Mouse (Mus musculus) heart, embryonic 11.5 days (tissue): Measurements from ENCODE around the gene Abca2. TPM values are rescaled to one million over a fixed set of nuclear protein-coding genes. Genes with fewer than 3 reads are reported as not detected.

Source experiments
- ATAC-seq: fragments of 200-750 bp; cut with Nextera tagmentation; replicated peaks from 2 replicates; pipeline ENCODE4 v1.8.0; 2017; ENCODE audit warnings: moderate library complexity; ENCODE audit not compliant: insufficient number of reproducible peaks, low FRiP score, low TSS enrichment
- H3K27ac ChIP-seq: fragments of 300-500 bp; sonication (generic); 2 replicates; pipeline ENCODE4 v1.5.1; 2014; ENCODE audit warnings: mild to moderate bottlenecking, low read depth, low read length
- H3K27me3 ChIP-seq: fragments of 300-500 bp; sonication (generic); 2 replicates; pipeline ENCODE4 v1.6.1; 2014; ENCODE audit warnings: mild to moderate bottlenecking, low read length, mixed read lengths; ENCODE audit not compliant: control insufficient read depth, insufficient read depth
- H3K36me3 ChIP-seq: fragments of 300-500 bp; sonication (generic); 2 replicates; pipeline ENCODE4 v1.6.1; 2014; ENCODE audit warnings: mild to moderate bottlenecking, low read length, moderate library complexity, mixed read lengths; ENCODE audit not compliant: control insufficient read depth, insufficient read depth
- H3K4me1 ChIP-seq: fragments of 300-500 bp; sonication (generic); 2 replicates; pipeline ENCODE4 v1.6.1; 2014; ENCODE audit warnings: low read length; ENCODE audit not compliant: control insufficient read depth, insufficient read depth
- H3K4me2 ChIP-seq: fragments of 300-500 bp; sonication (generic); 2 replicates; pipeline ENCODE4 v1.6.1; 2014; ENCODE audit warnings: mild to moderate bottlenecking, moderate library complexity
- H3K4me3 ChIP-seq: fragments of 300-500 bp; sonication (generic); 2 replicates; pipeline ENCODE4 v1.5.1; 2014; ENCODE audit warnings: low read depth, low read length
- H3K9ac ChIP-seq: fragments of 300-500 bp; sonication (generic); 2 replicates; pipeline ENCODE4 v1.6.1; 2014; ENCODE audit warnings: mild to moderate bottlenecking, low read depth, low read length, moderate library complexity
- H3K9me3 ChIP-seq: fragments of 300-500 bp; sonication (generic); replicated peaks from 2 replicates; pipeline ENCODE4 v1.6.1; 2016; ENCODE audit warnings: low read length; ENCODE audit not compliant: control insufficient read depth
- WGBS: fragments of 180-500 bp; shearing (Covaris S2); extraction: QIAGEN DNeasy Blood & Tissue Kit; methylation state at CpG from one replicate; pipeline ENCODE4 v1.1.7; 2014; ENCODE audit not compliant: insufficient replicate concordance; 5-methylcytosine and 5-hydroxymethylcytosine counted together
- polyA plus RNA-seq: library from polyadenylated mRNA; unstranded; fragments of >200 nt; fragmentation: Nextera tagmentation; extraction: Ambion mirVana; gene quantifications from 2 replicates; pipeline ENCODE4 v1.2.1, GENCODE M21; 2014

The Abca2 gene
- polyA plus RNA-seq, 1 experiment from 2014 or later = 2.0 TPM

DNA sequence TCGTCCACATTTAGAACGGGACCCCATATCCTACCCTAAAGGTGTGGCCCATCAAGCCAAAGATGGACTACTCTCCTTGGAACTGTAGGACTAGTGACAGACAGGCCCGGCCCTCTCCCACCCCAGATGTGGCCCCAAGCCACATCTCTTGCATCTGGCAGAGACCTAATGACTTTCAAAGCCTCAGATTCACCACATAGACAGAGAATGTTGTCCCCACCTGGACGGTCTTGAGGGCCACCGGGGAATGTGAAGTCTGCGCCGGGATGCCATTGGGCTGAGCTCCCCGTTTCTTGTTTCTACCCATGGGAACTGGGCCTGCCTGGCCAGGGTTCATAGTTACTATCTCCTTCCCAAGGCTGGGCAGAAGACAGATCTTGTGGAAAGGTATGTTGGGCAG, 49.0 kb downstream of the Abca2 start:
- 81% methylated on average over 8 of the region's 8 CpGs for WGBS
- ATAC-seq = no peak
- no peak overlapping the region for H3K4me3 ChIP-seq
- peaks cover 5% of the 10 kb centered on the region; the same call in 1 of the 2 replicates for H3K27me3 ChIP-seq
- no peaks in the 10 kb centered on the region for H3K36me3 ChIP-seq
- no peak overlapping the region for H3K9ac ChIP-seq
- H3K27ac ChIP-seq = no peak overlapping the region
- H3K9me3 ChIP-seq = no peaks in the 10 kb centered on the region
- H3K4me1 ChIP-seq = no peaks in the 10 kb centered on the region
- H3K4me2 ChIP-seq = no peak overlapping the region

DNA sequence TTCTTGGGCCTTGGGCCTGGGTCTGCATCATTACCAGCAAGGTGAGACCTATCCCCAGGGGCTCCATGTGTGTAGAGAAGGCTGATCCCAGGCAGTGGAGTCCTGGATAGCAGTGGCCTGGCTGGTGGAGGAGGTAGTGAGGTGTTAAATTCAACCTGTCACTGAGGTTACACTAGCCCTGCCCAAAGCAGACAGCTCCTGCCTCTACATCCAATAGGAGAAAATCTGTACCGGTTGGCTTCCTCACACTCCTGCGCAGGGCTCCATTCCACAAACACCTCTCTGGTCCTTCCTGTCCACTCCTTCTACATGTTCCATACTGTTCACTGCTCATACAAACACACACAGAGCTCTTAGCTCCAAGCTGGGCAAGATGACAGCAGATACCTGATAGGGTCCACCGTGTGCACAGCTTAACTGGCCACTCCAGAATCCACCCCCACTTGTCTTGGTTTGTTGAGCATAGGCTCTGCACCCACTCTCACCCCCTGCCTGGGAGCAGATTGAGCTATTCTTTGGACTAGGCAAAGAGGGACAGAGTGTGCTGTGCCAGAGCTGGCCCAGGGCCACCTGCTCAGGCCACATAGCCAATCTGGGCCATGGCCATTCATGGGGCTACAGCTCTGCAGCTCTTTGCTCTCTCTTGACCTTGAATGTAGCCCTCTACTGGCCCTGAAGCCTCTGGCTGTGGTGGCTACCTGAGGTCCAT, 49.6 kb downstream of the Abca2 start:
- Histone ChIP-seq H3K9ac (no peak overlapping the region), H3K4me1 (no peaks in the 10 kb centered on the region), H3K36me3 (no peaks in the 10 kb centered on the region), H3K4me3 (no peak overlapping the region), H3K4me2 (no peak overlapping the region), H3K27me3 (peaks cover 5% of the 10 kb centered on the region; the same call in 1 of the 2 replicates), H3K9me3 (no peaks in the 10 kb centered on the region), H3K27ac (no peak overlapping the region)
- no peak for ATAC-seq
- WGBS = 89% methylated on average over 3 of the region's 3 CpGs

DNA sequence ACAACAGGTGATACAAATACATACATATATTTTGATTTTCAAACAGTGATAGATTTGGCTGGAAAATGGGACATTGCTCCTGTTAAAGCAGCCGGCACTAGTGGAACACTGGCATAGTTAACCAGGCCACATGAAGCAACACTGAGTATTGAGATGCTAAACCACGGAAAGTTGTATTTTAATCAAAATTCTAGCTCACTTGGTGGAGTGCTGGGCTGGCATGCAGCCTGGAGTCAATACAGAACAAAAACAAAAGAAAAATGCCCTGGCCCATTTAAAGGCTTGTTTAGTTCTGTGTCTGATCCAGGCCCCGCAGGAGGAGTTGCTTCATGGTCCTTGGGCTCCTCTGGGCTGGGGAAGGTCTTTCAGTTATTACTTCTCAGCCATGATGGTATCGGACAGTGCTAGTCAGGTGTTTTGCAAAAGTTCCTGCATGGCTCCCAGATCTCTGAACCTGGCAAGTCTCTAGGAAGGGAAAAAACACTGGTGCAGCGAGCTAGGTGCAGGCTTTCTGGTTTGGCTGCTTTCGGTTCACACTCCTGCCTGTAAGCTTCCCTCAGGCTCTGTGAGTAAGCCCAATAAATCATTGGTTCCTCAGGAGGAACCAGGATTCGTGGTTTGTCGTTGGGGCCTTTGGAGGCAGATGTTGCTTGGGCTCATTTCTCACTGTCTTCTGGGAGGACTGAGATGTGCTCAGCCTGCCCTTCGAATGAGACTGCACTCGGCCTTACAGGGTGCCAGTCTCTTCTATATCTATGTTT, 51.2 kb downstream of the Abca2 start:
- Histone ChIP-seq H3K4me3 (no peak overlapping the region), H3K27me3 (peaks cover 7% of the 10 kb centered on the region; the same call in 1 of the 2 replicates), H3K9me3 (no peaks in the 10 kb centered on the region), H3K36me3 (no peaks in the 10 kb centered on the region), H3K4me1 (no peaks in the 10 kb centered on the region), H3K27ac (no peak overlapping the region), H3K4me2 (no peak overlapping the region), H3K9ac (no peak overlapping the region)
- 67% methylated on average over 10 of the region's 10 CpGs for WGBS
- no peak for ATAC-seq

DNA sequence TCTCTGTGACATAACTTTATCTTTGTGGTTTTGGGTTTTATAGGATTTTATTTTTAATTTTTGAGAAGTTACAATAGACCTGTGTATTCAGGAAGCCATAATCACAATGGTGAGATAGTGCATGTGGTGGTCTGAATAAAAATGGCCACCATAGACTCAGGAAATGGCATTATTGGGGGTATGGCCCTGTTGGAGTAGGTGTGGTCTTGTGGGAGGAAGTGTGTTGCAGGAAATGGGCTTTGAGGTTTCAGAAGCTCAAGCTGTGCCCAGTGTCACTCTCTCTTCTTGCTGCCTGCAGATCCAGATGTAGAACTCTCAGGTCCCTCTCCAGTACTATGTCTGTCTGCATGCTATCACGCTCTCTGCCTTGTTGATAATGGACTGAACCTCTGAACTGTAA, 52.0 kb downstream of the Abca2 start:
- Histone ChIP-seq H3K27ac (no peak overlapping the region), H3K4me3 (no peak overlapping the region), H3K36me3 (no peaks in the 10 kb centered on the region), H3K9me3 (no peaks in the 10 kb centered on the region), H3K27me3 (peaks cover 7% of the 10 kb centered on the region; the same call in 1 of the 2 replicates), H3K4me1 (no peaks in the 10 kb centered on the region), H3K9ac (no peak overlapping the region), H3K4me2 (no peak overlapping the region)
- ATAC-seq = no peak
- 70% methylated on average over 1 of the region's 1 CpGs for WGBS

DNA sequence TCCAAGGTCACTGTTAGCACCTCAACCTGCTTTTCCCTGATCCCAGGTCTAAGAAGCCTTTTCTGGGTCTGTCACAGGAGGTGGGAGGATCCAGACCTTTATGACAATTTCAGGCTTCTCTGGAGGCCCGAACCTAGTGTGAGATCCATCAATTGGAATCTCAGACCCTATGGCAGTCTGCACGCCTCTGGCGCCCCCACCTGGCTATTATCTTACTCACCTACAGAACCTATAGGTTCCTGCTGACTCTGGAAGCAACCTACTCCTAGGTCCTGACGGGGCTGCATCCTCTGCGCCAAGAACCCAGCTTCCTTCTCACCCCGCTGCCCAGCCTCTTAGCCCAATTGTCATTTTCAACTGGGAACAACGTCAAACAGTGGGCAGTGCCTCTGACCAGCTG, 54.5 kb downstream of the Abca2 start:
- H3K27ac ChIP-seq = no peak overlapping the region
- H3K36me3 ChIP-seq = no peaks in the 10 kb centered on the region
- peaks cover 4% of the 10 kb centered on the region; the same call in 1 of the 2 replicates for H3K27me3 ChIP-seq
- ATAC-seq = no peak
- 22% methylated on average over 7 of the region's 7 CpGs for WGBS
- H3K9ac ChIP-seq = no peak overlapping the region
- no peak overlapping the region for H3K4me3 ChIP-seq
- H3K4me1 ChIP-seq = no peaks in the 10 kb centered on the region
- H3K9me3 ChIP-seq = no peaks in the 10 kb centered on the region
- H3K4me2 ChIP-seq = no peak overlapping the region

DNA sequence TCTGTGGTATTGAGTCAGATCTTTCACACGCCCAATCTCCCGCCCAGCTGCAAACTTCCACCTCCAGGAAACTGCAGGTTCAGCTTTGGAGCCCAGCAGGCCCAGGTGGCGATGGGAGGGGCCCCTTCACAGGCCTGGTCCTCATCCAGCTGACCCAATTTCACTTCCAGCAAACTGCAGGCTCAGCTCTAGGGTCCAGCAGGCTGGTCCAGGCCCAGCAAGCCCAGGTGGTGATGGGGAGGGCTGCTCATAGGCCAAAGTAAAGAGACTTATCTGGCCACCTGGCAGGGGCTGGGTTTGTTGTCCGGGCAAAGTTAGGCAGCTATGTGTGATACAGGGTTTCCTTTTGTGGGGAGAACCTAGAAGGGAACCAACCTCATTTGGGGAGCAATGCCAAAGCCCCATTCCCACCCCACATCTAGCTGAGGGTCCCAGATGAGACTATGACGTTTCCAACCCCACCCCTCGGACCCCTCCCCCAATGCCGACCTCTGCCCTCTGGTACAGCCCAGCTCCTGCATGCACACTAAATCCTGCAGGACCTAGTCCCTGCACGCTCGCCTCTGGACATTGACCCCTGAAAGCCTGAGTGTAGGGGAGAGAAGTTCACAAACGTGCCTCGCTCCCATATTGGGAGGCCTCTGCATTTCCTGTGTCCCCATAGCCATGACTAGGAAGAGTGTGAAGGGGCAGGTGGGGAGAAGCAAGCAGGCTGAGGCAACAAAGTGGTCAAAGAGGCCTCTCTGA, 56.6 kb downstream of the Abca2 start:
- Histone ChIP-seq H3K9ac (no peak overlapping the region), H3K36me3 (no peaks in the 10 kb centered on the region), H3K27ac (no peak overlapping the region), H3K27me3 (peaks cover 4% of the 10 kb centered on the region; the same call in 1 of the 2 replicates), H3K4me2 (no peak overlapping the region), H3K4me3 (no peak overlapping the region), H3K4me1 (no peaks in the 10 kb centered on the region), H3K9me3 (no peaks in the 10 kb centered on the region)
- ATAC-seq = no peak
- 62% methylated on average over 11 of the region's 11 CpGs for WGBS

DNA sequence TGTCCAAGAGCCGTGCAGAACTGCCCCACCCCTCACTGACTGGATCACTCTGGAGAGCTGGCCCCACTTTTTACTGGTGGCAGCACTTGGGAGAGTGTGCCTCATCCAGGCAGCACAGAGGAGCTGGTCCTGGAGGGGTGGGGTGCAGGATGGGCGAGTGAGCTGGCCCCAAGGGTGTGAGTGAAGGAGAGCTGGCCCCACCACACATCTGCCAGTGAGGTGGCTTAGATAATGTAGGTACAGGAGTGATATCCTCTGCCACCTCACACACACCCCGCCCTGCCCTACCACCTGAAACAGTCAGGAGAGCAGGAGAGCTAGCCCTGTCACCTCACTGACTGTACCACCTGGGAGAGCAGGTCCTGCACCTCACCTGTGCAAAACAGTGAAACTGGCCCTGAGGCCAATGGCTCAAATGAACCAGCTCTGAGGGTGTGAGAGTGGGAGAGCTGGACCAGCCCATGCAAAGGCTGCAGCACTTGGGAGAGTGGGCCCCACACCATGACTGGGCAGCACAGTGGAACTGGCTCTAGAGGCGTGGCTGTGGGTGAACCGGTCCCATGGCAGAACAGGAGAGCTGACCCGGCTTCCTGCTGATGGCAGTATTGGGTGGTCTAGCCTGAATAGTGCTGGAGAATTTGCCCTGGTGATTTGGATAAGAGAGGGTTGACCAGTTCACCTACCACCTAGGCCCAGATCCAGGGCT, 59.6 kb downstream of the Abca2 start:
- no peaks in the 10 kb centered on the region for H3K9me3 ChIP-seq
- ATAC-seq = no peak
- H3K27me3 ChIP-seq = peaks cover 4% of the 10 kb centered on the region
- no peak overlapping the region for H3K4me3 ChIP-seq
- H3K4me1 ChIP-seq = no peaks in the 10 kb centered on the region
- WGBS = 69% methylated on average over 6 of the region's 6 CpGs
- no peak overlapping the region for H3K9ac ChIP-seq
- no peaks in the 10 kb centered on the region for H3K36me3 ChIP-seq
- no peak overlapping the region for H3K4me2 ChIP-seq
- no peak overlapping the region for H3K27ac ChIP-seq

DNA sequence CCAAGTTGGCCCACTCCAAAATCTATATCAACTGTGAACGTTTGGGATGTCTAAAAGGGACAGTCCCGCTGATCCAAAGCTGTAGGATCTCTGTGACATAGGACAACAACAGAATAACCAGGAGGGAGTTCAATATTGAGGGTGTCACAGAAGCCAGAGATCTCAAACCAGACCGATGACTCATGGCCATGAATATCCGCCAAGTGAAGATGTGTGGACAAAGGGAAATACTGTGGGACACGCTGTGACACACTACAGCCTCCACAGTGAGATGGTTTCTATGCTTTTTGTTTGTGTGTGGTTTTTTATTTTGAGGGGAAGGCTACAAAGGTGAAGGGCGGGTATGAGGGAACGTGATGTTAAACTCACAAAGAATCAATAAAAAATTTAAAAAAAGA, 60.2 kb downstream of the Abca2 start:
- H3K9me3 ChIP-seq = no peaks in the 10 kb centered on the region
- H3K9ac ChIP-seq = no peak overlapping the region
- H3K4me3 ChIP-seq = no peak overlapping the region
- WGBS = 73% methylated on average over 7 of the region's 7 CpGs
- peaks cover 2% of the 10 kb centered on the region; the same call in 1 of the 2 replicates for H3K27me3 ChIP-seq
- no peak overlapping the region for H3K27ac ChIP-seq
- H3K4me1 ChIP-seq = no peaks in the 10 kb centered on the region
- no peak overlapping the region for H3K4me2 ChIP-seq
- ATAC-seq = no peak
- H3K36me3 ChIP-seq = no peaks in the 10 kb centered on the region
